Mouse (Mus musculus): Measurements from ENCODE around the gene Prss40. TPM values are rescaled to one million over a fixed set of nuclear protein-coding genes. Genes with fewer than 3 reads are reported as not detected.

Prss40 gene
- not detected in 2 replicates for total RNA-seq (2021)
- long read RNA-seq = 0 reads

GRCm38 (mm10) chr1:34560843-34561242 lies at the start of gene Prss40:
TSS of gene Prss40 (minus strand) at chr1:34560943.
- DNase-seq = no peak

GRCm38 (mm10) chr1:34602363-34602762 lies 41.6 kb upstream of the Prss40 start:
- peak; percentile 71 for DNase-seq

- no peak for DNase-seq
Observed at GRCm38 (mm10) chr1:34601323-34602047, 40.7 kb upstream of the Prss40 start.

GRCm38 (mm10) chr1:34600000-34600399 lies 39.3 kb upstream of the Prss40 start:
- DNase-seq = no peak

GRCm38 (mm10) chr1:34587298-34588096 lies 26.8 kb upstream of the Prss40 start:
- no peak for DNase-seq

- DNase-seq = no peak
Observed at GRCm38 (mm10) chr1:34584736-34585135, 24.0 kb upstream of the Prss40 start.

- peak; percentile 25 for DNase-seq
Observed at GRCm38 (mm10) chr1:34583821-34584263, 23.1 kb upstream of the Prss40 start.

GRCm38 (mm10) chr1:34582218-34582617 lies 21.5 kb upstream of the Prss40 start:
- no peak for DNase-seq

GRCm38 (mm10) chr1:34579782-34580356 lies 19.1 kb upstream of the Prss40 start:
- DNase-seq = no peak

- DNase-seq = peak; percentile 80
Observed at GRCm38 (mm10) chr1:34578851-34579781, 18.4 kb upstream of the Prss40 start, which contains the start of gene Amer3. TSS of gene Amer3 (plus strand) at chr1:34579657.

- DNase-seq = no peak
Observed at GRCm38 (mm10) chr1:34573221-34573620, 12.5 kb upstream of the Prss40 start.

GRCm38 (mm10) chr1:34571431-34571830 lies 10.7 kb upstream of the Prss40 start:
- no peak for DNase-seq

- DNase-seq = no peak
Observed at GRCm38 (mm10) chr1:34569876-34570275, 9.1 kb upstream of the Prss40 start.

GRCm38 (mm10) chr1:34568120-34568519 lies 7.4 kb upstream of the Prss40 start:
- no peak for DNase-seq

GRCm38 (mm10) chr1:34564383-34565045 lies 3.8 kb upstream of the Prss40 start:
- DNase-seq = no peak

GRCm38 (mm10) chr1:34554275-34554674 lies 6.5 kb downstream of the Prss40 start:
- DNase-seq = no peak

- DNase-seq = no peak
Observed at GRCm38 (mm10) chr1:34553690-34554089, 7.1 kb downstream of the Prss40 start.

- no peak for DNase-seq
Observed at GRCm38 (mm10) chr1:34547074-34547473, 13.7 kb downstream of the Prss40 start.

GRCm38 (mm10) chr1:34536767-34537485 lies 23.8 kb downstream of the Prss40 start:
- no peak for DNase-seq

- DNase-seq = no peak
Observed at GRCm38 (mm10) chr1:34536291-34536766, 24.4 kb downstream of the Prss40 start.
